Mouse (Mus musculus): ENCODE data around the gene Bbx. TPM values are rescaled to one million over a fixed set of nuclear protein-coding genes. Genes with fewer than 3 reads are reported as not detected.

Bbx gene
- polyA plus RNA-seq, 2 experiments, result 1.8 to 3.4 TPM

DNA sequence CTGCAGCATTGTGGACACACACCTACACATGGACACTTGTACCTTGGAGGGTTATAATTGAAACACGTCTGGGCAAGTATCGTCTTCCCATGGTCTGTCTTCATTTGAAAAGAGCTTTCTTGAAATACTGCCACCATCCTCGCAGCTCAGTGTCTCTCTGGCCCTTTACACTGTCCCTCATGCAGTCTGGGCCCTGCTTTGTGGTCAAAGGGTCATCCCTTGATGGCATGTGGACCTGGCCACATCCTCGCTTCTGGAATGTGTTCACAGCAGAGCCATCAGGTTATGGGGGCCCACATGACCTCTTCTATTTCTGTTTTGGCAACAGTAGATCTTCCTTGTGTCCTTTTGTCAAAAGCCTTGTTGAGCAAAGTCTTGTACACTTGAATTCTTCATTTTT, 282.6 kb downstream of the Bbx start:
- TF ChIP-seq EP300 (IDR thresholded peaks at IDR 0.05; ENCODE audit: low read depth) (no peak), CTCF (IDR thresholded peaks at IDR 0.05; ENCODE audit: low read depth) (no peak)
- H3K9ac ChIP-seq (replicated peaks), result no peak overlapping the region
- H3K4me2 ChIP-seq (ENCODE audit: low read depth), result no peak overlapping the region
- no peak overlapping the region for H3K27ac ChIP-seq
- DNase-seq (ENCODE audit: low read depth in 3 of 3, low spot score in 3 of 3), result no peak
- H3K4me3 ChIP-seq (ENCODE audit: insufficient read depth in 1 of 2, low read depth in 2 of 2, low read length in 2 of 2), result no peak overlapping the region
- H3K4me1 ChIP-seq (replicated peaks; ENCODE audit: control insufficient read depth in 2 of 2, insufficient read depth in 2 of 2, low read length in 1 of 2), result no peaks in the 10 kb centered on the region
- ATAC-seq (ENCODE audit: insufficient read depth), result no peak
- 63% methylated on average over 4 of the region's 4 CpGs for WGBS (ENCODE audit: insufficient replicate concordance)
- H3K36me3 ChIP-seq (replicated peaks; ENCODE audit: control insufficient read depth, insufficient read depth, low read depth), result no peaks in the 10 kb centered on the region
- H3K27me3 ChIP-seq (ENCODE audit: control insufficient read depth, insufficient read depth, low read length), result no peaks in the 10 kb centered on the region
- no peaks in the 10 kb centered on the region for H3K9me3 ChIP-seq (ENCODE audit: control insufficient read depth, low read length)

DNA sequence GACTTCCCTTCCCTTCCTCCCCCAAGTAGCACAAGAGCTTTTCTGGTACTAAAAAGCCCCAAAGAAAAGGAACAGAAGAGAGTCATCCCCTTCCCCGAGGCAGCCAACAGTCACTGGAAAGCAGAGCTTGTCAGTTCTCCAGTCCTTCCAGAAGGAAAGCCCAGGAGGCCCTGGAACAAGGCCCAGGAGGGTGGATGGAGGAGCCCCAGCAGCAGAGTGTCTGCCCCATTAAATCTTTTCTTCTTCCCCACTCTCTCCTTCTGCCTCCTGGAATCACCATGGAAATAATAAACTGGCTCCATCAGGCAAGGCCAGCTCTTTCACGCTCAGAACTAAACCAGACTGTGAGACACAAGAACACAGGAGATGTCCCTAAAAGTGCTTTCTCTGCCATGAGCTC, 284.3 kb downstream of the Bbx start:
- Histone ChIP-seq H3K27me3 (ENCODE audit: control insufficient read depth, insufficient read depth, low read length) (no peaks in the 10 kb centered on the region), H3K9ac (replicated peaks) (no peak overlapping the region), H3K4me3 (ENCODE audit: insufficient read depth in 1 of 2, low read depth in 2 of 2, low read length in 2 of 2) (no peak overlapping the region), H3K27ac (no peak overlapping the region), H3K4me1 (replicated peaks; ENCODE audit: control insufficient read depth in 2 of 2, insufficient read depth in 2 of 2, low read length in 1 of 2) (no peaks in the 10 kb centered on the region), H3K9me3 (ENCODE audit: control insufficient read depth, low read length) (no peaks in the 10 kb centered on the region), H3K4me2 (ENCODE audit: low read depth) (no peak overlapping the region), H3K36me3 (replicated peaks; ENCODE audit: control insufficient read depth, insufficient read depth, low read depth) (no peaks in the 10 kb centered on the region)
- TF ChIP-seq EP300 (IDR thresholded peaks at IDR 0.05; ENCODE audit: low read depth) (no peak), CTCF (IDR thresholded peaks at IDR 0.05; ENCODE audit: low read depth) (no peak)
- WGBS (ENCODE audit: insufficient replicate concordance), result 54% methylated on average over 2 of the region's 2 CpGs
- DNase-seq (ENCODE audit: low read depth in 3 of 3, low spot score in 3 of 3) (no peak), ATAC-seq (ENCODE audit: insufficient read depth) (no peak)

Other genes with a start within 250 kb of the Bbx start
- gene Ccdc54, start 158.8 kb upstream of the Bbx start, polyA plus RNA-seq (2012; rRNA removed), result not detected in 2 replicates
- not detected in 2 replicates for gene Ccdc54, start 158.8 kb upstream of the Bbx start, polyA plus RNA-seq (2014; fragmentation: Nextera tagmentation; extraction: Ambion mirVana)

Data from liver, embryonic 14.5 days (tissue).